Mouse (Mus musculus) bone marrow, adult 2 months (tissue): ENCODE measurements around the gene Tmem266.

Source experiments
- CTCF ChIP-seq: fragments of 200-500 bp; IDR thresholded peaks from 2 replicates; pipeline ENCODE4 v1.5.1; 2011; ENCODE audit warnings: low read length, control low read depth; ENCODE audit not compliant: control insufficient read depth, insufficient read depth
- POLR2A ChIP-seq: fragments of 200-500 bp; IDR thresholded peaks from 2 replicates; pipeline ENCODE4 v1.6.1; 2011; ENCODE audit warnings: low read depth, mild to moderate bottlenecking, control low read depth, low read length, borderline replicate concordance; ENCODE audit not compliant: control insufficient read depth

GRCm38 (mm10) chr9:55452906-55453305, 126.2 kb downstream of the Tmem266 start:
- TF ChIP-seq POLR2A (no peak), CTCF (no peak)
